17 mouse cellular contexts compared by ENCODE assay signal in genomic region chr14:122017958-122018357, GRCm38 (mm10). TPM values are rescaled to one million over a fixed set of nuclear protein-coding genes. Genes with fewer than 3 reads are reported as not detected.
"Had no signal": no experiment of that assay in that cellular context is flagged by ENCODE, and none has a peak within 500 bp of the region (broad histone marks: within the 10 kb centered on the region; RNA-seq: fewer than 3 reads in every experiment).

No protein-coding gene starts in this region.

- H3K27me3 ChIP-seq: limb, embryonic 15.5 days; liver, embryonic 12.5 days; lung, embryonic 15.5 days; midbrain, embryonic 12.5 days; neural tube, embryonic 15.5 days had no signal

- H3K4me1 ChIP-seq: lung, embryonic 15.5 days; midbrain, embryonic 12.5 days; neural tube, embryonic 15.5 days had no signal

- H3K4me3 ChIP-seq: limb, embryonic 15.5 days; liver, embryonic 12.5 days; lung, embryonic 15.5 days; midbrain, embryonic 12.5 days; neural tube, embryonic 15.5 days had no signal

- H3K9me3 ChIP-seq: limb, embryonic 15.5 days; liver, embryonic 12.5 days; lung, embryonic 15.5 days; midbrain, embryonic 12.5 days; neural tube, embryonic 15.5 days had no signal

- ATAC-seq: liver, embryonic 12.5 days had no signal

- H3K27ac ChIP-seq: limb, embryonic 15.5 days; liver, embryonic 12.5 days; lung, embryonic 15.5 days; midbrain, embryonic 12.5 days; neural tube, embryonic 15.5 days had no signal

- H3K4me2 ChIP-seq: limb, embryonic 15.5 days; liver, embryonic 12.5 days; lung, embryonic 15.5 days; midbrain, embryonic 12.5 days; neural tube, embryonic 15.5 days had no signal

- DNase-seq: kidney, adult 11 months; kidney, postnatal 14 days; layer of hippocampus, adult 9-11 months; layer of hippocampus, postnatal 36 days; lung, postnatal 14 days had no signal

- H3K9ac ChIP-seq: limb, embryonic 15.5 days; liver, embryonic 12.5 days; lung, embryonic 15.5 days; midbrain, embryonic 12.5 days; neural tube, embryonic 15.5 days had no signal

RNA-seq across cellular contexts. Expression of gene Timm8a2, which starts 16.5 kb away (rescaled TPM):
- polyA plus RNA-seq: intestine, embryonic 14.5 days; kidney, embryonic 14.5 days; limb, embryonic 11.5 days; limb, embryonic 15.5 days; liver, embryonic 12.5 days; liver, embryonic 16.5 days; lung, embryonic 15.5 days; midbrain, embryonic 12.5 days; midbrain, postnatal 0 days; neural tube, embryonic 11.5 days; neural tube, embryonic 15.5 days; stomach, embryonic 16.5 days had no signal
